Mouse (Mus musculus) midbrain, embryonic 10.5 days (tissue): ENCODE data around the gene Clcn1. TPM values are rescaled to one million over a fixed set of nuclear protein-coding genes. Genes with fewer than 3 reads are reported as not detected.
A peak's percentile ranks its signal among the peaks of the same experiment; 100 is the strongest.

Experiments
- DNase-seq: peaks from one replicate; pipeline ENCODE4 v3.0.0-alpha.2; 2017; ENCODE audit warnings: low spot score
- H3K27ac ChIP-seq: fragments of 300-500 bp; sonication (generic); replicated peaks from 2 replicates; pipeline ENCODE4 v1.5.1; 2016; ENCODE audit warnings: mild to moderate bottlenecking
- H3K27me3 ChIP-seq: fragments of 300-500 bp; sonication (generic); 2 replicates; pipeline ENCODE4 v1.6.1; 2016; ENCODE audit warnings: low read depth, mild to moderate bottlenecking; ENCODE audit not compliant: poor library complexity, severe bottlenecking
- H3K36me3 ChIP-seq: fragments of 300-500 bp; sonication (generic); 2 replicates; pipeline ENCODE4 v1.6.1; 2016; ENCODE audit warnings: mild to moderate bottlenecking, moderate library complexity
- H3K4me1 ChIP-seq: fragments of 300-500 bp; sonication (generic); 2 replicates; pipeline ENCODE4 v1.6.1; 2016
- H3K4me3 ChIP-seq: fragments of 300-500 bp; sonication (generic); 2 replicates; pipeline ENCODE4 v1.5.1; 2016; ENCODE audit warnings: mild to moderate bottlenecking, moderate library complexity
- H3K9me3 ChIP-seq: fragments of 300-500 bp; sonication (generic); replicated peaks from 2 replicates; pipeline ENCODE4 v1.6.1; 2016; ENCODE audit warnings: mild to moderate bottlenecking
- WGBS: fragments of 180-500 bp; shearing (Covaris S2); methylation state at CpG from one replicate; pipeline ENCODE4 v1.1.7; 2016; 5-methylcytosine and 5-hydroxymethylcytosine counted together
- polyA plus RNA-seq: library from polyadenylated mRNA; unstranded; fragments of >200 nt; fragmentation: Nextera tagmentation; extraction: Ambion mirVana; gene quantifications from 2 replicates; pipeline ENCODE4 v1.2.1, GENCODE M21; 2016

Clcn1 gene
- polyA plus RNA-seq, 1 experiment from 2014 or later = 1.7 TPM

DNA sequence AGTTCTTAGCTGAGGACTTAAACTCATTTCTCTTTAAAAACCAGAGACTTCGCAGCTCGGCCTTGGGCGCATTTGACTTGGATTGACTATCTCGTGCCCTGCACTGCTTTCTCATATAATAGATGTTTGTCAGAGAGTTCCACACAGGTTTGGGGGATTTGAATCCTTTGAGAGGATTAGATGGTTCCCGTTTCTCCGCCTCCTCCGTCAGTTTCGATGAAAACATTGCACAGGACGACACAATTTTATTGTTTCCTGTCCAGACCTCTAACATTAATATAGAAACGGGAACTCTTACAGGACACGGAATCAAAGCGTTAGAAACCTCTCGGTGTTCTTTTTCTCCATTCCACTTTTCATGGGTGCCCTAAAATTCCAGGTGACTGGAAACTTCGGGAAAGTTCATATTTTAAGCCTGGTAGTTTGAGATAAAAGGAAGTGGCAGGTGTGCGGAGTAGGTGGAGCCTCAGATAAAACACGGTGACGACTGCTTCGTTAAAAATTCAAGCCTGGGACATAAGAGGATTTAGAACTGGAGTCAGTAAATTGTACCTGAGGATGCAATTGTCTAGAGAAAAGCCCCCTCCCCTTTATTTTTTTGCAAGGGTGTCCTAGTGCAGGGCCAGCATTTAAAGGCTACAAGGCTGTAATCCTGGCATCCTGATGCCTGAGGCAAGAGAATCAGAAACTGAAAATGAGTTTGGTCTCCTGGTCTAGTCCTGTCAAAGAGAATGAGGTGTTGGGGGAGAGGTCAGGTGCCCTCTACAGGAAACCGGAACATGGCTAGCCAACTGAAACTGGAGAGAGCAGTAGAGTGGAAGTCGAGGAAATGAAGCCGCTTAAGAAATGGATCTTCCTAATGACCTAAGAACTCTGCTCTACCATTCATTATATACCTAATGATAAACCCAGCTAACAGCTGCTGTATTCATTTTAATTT is 20.8 kb upstream of the Clcn1 start:
- under 1% methylated on average over 21 of the region's 21 CpGs for WGBS
- no peak for DNase-seq
- Histone ChIP-seq H3K36me3 (peaks cover 36% of the 10 kb centered on the region), H3K4me3 (peak overlapping the region; percentile 85), H3K27me3 (peaks cover 24% of the 10 kb centered on the region), H3K4me1 (peaks cover 15% of the 10 kb centered on the region), H3K27ac (peak overlapping the region; percentile 98), H3K9me3 (no peaks in the 10 kb centered on the region)

DNA sequence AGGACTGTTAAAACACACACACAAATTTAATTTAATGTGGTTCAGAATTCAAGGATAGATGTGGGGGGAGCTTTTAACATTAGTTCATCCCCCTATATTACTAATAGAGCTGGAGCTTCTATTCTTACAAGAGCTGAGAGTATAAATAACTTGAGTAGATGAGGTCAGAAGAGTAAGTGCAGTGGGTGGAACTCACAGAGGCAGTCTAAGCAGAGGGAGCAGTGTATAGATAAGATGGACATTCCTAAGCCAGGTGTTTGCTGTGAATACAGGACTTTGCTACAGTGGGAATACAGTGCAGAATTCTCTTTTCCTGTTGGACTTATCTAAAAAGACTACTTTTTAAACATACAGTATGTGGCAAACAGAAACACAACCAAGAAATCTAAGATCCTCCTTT is 15.7 kb upstream of the Clcn1 start:
- H3K27me3 ChIP-seq = no peaks in the 10 kb centered on the region
- no peak overlapping the region for H3K4me3 ChIP-seq
- peaks cover 11% of the 10 kb centered on the region for H3K4me1 ChIP-seq
- no peaks in the 10 kb centered on the region for H3K9me3 ChIP-seq
- DNase-seq = no peak
- H3K36me3 ChIP-seq = peaks cover 88% of the 10 kb centered on the region
- H3K27ac ChIP-seq = no peak overlapping the region

DNA sequence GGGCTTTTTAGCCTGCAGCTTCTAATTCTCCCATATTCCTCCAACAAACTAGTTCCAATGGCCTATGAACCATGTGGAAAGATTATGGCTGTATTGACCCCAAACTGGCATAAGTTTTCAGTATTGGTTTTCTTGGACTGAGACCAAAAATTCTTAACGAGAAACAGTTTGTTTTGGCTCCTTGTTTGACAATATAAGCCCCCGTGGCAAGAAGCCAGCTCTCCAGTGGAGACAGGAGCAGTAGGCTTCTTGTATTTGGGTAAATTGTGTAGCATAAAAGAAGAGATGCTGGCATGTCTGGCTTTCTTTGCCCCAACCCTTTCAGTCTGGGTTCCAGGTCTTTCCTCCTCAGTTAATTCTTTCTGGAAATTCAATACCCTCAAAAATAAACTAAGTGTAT is 10.3 kb upstream of the Clcn1 start:
- Histone ChIP-seq H3K4me3 (no peak overlapping the region), H3K27me3 (no peaks in the 10 kb centered on the region), H3K27ac (no peak overlapping the region), H3K9me3 (no peaks in the 10 kb centered on the region), H3K4me1 (no peaks in the 10 kb centered on the region), H3K36me3 (peaks cover 100% of the 10 kb centered on the region)
- WGBS = 92% methylated on average over 2 of the region's 2 CpGs
- no peak for DNase-seq

DNA sequence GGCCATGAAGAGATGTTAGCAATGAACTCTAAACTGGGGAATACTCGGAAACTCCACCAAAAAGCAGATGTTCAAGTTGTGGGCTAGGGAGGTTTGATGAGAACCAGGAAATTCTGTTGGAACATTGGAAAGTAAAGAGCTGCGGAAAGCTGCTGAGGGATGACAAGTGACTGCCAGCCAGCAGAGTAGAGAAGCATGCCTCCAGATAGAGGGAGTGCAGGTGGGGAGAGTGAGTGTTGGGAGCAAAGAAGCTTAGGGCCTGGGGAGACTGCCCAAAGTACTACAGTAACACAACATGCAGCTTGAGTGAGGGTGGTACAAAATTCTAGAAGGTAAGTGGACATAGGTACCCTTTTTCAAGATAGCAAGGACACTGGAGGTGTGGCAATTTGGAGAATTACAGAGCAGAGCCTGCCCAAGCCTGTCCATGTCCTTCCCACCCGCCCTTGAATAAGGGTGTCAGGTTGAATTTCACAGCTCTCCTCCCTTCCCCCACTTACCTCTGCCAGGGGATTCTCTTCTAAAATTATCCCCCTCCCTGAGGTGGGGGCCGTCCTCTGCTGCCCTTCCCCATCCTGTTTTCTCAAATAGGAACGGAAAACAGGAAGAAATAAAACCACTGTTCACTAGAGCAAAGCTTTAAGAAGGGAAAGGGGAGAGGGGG is 3.5 kb upstream of the Clcn1 start:
- H3K27ac ChIP-seq = no peak overlapping the region
- no peaks in the 10 kb centered on the region for H3K9me3 ChIP-seq
- WGBS = 75% methylated on average over 5 of the region's 5 CpGs
- H3K27me3 ChIP-seq = no peaks in the 10 kb centered on the region
- no peak overlapping the region for H3K4me3 ChIP-seq
- DNase-seq = no peak
- peaks cover 96% of the 10 kb centered on the region for H3K36me3 ChIP-seq
- H3K4me1 ChIP-seq = no peaks in the 10 kb centered on the region

DNA sequence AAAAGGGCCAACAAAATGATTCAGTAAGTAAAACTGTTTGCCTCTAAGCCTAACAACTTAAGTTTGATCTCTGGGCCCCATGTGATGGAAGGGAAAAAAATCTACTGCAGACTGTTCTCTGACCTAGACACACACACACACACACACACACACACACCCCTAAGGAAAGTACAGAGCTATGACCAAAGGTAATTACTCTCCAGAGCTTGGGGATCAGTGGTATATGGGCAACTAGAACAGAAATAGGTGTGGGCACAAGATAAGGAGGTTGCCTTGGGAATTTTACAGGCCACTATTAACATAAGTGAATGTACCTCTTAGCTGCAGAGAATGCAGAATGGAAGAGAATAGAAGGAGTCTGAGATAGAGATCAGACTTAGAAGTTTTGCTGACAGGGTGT is 1.1 kb downstream of the Clcn1 start:
- Histone ChIP-seq H3K9me3 (no peaks in the 10 kb centered on the region), H3K27me3 (no peaks in the 10 kb centered on the region), H3K36me3 (peaks cover 79% of the 10 kb centered on the region), H3K4me3 (no peak overlapping the region), H3K4me1 (no peaks in the 10 kb centered on the region), H3K27ac (no peak overlapping the region)
- no peak for DNase-seq

DNA sequence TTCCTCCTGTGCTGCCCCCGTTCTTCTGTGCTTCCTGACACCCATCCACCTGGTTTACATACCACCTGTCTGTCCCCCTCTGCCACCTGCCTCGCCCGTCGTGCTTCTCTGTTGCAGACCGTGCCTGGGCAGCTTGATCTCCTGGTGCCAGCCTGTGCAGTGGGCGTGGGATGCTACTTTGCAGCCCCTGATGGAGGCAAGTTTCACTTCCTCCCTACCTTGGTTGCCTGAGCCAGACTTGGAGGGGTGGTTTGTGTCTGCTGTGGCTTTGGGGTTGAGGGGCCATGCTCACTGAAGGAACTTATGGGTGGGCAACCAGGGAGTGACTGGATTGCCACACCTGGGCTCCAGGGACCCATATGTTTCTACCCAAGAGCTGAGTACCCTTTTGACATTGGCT is 6.8 kb downstream of the Clcn1 start:
- H3K36me3 ChIP-seq = peaks cover 86% of the 10 kb centered on the region
- no peaks in the 10 kb centered on the region for H3K4me1 ChIP-seq
- H3K27ac ChIP-seq = no peak overlapping the region
- no peak for DNase-seq
- no peaks in the 10 kb centered on the region for H3K27me3 ChIP-seq
- no peak overlapping the region for H3K4me3 ChIP-seq
- 93% methylated on average over 6 of the region's 6 CpGs for WGBS
- no peaks in the 10 kb centered on the region for H3K9me3 ChIP-seq

DNA sequence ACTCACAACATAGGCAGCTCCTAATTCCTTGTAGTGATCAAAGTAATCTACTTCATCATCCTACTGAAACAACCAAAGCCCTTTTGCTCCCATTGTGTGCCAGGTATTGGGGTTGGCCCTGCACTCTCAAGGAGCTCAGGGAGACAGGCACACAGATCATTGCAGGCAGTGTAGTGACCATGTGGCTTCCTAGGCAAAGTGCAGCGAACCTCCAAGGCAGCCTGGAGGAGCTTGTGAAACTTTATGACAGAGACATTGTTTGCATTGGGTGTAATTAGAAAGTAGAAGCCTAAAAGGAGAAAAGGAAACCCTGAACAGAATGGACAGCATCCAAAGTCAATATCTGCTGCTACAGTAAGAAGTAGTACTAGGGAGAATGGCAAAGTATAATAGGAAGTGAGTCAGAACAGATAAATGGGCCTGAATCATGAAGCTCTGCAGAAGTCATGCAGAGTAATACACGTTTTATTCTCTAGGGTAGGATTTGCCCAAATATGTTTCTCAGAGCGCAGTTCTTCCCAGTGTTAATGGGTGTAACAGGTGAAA is 9.1 kb downstream of the Clcn1 start:
- Histone ChIP-seq H3K36me3 (peaks cover 100% of the 10 kb centered on the region), H3K4me3 (no peak overlapping the region), H3K4me1 (no peaks in the 10 kb centered on the region), H3K27ac (no peak overlapping the region), H3K27me3 (no peaks in the 10 kb centered on the region), H3K9me3 (no peaks in the 10 kb centered on the region)
- 79% methylated on average over 3 of the region's 3 CpGs for WGBS
- DNase-seq = no peak

DNA sequence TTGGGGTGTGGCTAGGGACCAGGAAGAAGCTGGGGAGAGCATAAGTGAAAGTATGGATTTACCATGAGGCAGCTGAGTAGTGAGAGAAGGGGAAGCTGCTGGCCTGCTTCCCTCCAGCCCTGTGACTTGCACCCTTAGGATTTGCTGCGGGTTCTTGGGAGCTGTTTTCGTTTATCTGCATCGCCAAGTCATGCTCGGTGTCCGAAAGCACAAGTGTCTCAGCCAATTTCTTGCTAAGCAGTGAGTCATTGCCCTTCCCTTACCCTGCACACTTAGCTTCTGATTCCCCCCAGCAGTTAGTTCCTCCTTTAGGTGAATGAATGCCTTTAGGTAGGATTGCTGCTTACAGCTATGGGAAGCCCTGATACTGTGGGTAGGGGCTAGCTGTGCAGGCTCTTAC is 12.9 kb downstream of the Clcn1 start:
- no peak for DNase-seq
- peaks cover 88% of the 10 kb centered on the region for H3K36me3 ChIP-seq
- no peaks in the 10 kb centered on the region for H3K27me3 ChIP-seq
- H3K9me3 ChIP-seq = no peaks in the 10 kb centered on the region
- no peak overlapping the region for H3K4me3 ChIP-seq
- no peak overlapping the region for H3K27ac ChIP-seq
- 93% methylated on average over 5 of the region's 5 CpGs for WGBS
- H3K4me1 ChIP-seq = no peaks in the 10 kb centered on the region

DNA sequence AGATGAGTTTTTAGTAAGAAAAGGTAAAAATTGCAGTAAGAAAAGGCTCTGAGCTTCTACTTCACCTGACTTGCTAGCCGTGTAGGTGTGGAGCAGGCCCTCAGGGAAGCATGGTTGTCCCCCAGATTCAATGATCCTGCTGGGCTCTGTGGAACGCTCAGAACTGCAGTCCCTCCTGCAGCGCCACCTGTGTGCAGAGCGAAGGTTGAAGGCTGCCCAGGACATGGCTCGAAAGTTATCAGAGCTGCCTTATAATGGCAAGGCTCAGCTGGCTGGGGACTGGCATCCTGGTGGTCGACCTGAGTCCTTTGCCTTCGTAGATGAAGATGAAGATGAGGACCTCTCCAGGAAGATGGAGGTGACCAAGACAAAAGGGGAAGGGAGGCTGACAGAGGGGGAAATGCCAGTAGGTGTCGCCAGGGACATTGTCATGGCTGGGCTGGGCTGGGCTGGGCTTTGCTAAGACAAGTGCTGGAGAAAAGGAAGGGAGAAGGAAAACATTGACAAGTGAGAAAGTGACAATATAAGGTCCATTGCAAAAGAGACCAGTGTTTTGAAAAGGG is 23.4 kb downstream of the Clcn1 start:
- no peak overlapping the region for H3K4me3 ChIP-seq
- 46% methylated on average over 8 of the region's 8 CpGs for WGBS
- H3K27ac ChIP-seq = no peak overlapping the region
- DNase-seq = no peak
- H3K9me3 ChIP-seq = no peaks in the 10 kb centered on the region
- peaks cover 99% of the 10 kb centered on the region for H3K36me3 ChIP-seq
- H3K4me1 ChIP-seq = no peaks in the 10 kb centered on the region
- H3K27me3 ChIP-seq = no peaks in the 10 kb centered on the region

DNA sequence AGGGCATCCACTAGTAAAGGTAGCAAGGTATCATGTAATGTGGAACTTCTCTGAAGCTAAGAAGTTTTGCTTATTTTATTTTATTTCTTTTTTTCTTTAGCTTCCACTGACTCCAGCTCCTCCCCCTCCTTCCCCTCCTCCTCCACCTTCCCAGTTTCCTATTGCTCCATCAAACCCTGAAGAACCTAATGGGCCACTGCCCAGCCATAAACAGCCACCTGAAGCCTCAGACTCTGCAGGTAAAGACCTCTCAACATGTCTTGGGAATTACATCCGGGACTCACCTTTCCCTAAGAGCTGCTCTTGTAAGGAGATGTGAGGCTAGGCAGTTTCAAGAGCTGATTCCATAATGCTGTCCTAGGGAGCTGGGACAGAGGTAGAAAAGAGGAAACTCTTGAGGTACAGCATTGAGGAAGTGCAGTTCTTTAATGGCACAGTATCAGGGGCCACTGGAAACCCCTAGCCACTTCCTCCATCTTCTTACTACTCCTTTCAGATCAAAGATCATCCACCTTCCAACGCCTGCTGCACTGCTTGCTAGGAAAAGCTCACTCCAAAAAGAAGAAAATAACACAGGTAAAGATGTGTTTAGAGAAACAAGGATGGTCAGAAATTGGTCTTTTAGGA is 24.1 kb downstream of the Clcn1 start:
- H3K9me3 ChIP-seq = no peaks in the 10 kb centered on the region
- no peak overlapping the region for H3K27ac ChIP-seq
- peaks cover 95% of the 10 kb centered on the region for H3K36me3 ChIP-seq
- no peak overlapping the region for H3K4me3 ChIP-seq
- no peak for DNase-seq
- no peaks in the 10 kb centered on the region for H3K27me3 ChIP-seq
- no peaks in the 10 kb centered on the region for H3K4me1 ChIP-seq
- 94% methylated on average over 2 of the region's 2 CpGs for WGBS

DNA sequence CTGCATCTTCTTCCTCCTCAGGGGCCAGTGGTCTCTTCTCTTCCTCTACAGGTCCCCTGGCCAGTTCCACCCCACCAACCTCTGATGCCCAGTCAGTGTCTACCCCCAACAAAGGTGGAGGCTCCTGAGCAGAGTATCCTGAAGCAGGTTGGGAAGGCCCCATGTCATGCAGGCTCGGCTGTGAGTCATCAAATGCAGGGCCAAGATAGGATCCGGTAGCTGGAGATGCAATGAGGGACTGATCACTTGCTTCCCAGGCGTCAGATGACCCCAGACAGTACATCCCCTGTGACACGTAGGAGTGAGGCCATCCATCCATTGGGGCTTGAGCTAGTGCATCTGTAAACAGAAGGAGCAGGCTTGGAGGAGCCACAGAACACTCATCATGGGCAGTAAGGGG is 31.8 kb downstream of the Clcn1 start:
- peaks cover 13% of the 10 kb centered on the region for H3K4me1 ChIP-seq
- peaks cover 64% of the 10 kb centered on the region for H3K36me3 ChIP-seq
- no peaks in the 10 kb centered on the region for H3K9me3 ChIP-seq
- no peak overlapping the region for H3K4me3 ChIP-seq
- H3K27ac ChIP-seq = no peak overlapping the region
- WGBS = 88% methylated on average over 4 of the region's 4 CpGs
- peaks cover 26% of the 10 kb centered on the region for H3K27me3 ChIP-seq
- no peak for DNase-seq

DNA sequence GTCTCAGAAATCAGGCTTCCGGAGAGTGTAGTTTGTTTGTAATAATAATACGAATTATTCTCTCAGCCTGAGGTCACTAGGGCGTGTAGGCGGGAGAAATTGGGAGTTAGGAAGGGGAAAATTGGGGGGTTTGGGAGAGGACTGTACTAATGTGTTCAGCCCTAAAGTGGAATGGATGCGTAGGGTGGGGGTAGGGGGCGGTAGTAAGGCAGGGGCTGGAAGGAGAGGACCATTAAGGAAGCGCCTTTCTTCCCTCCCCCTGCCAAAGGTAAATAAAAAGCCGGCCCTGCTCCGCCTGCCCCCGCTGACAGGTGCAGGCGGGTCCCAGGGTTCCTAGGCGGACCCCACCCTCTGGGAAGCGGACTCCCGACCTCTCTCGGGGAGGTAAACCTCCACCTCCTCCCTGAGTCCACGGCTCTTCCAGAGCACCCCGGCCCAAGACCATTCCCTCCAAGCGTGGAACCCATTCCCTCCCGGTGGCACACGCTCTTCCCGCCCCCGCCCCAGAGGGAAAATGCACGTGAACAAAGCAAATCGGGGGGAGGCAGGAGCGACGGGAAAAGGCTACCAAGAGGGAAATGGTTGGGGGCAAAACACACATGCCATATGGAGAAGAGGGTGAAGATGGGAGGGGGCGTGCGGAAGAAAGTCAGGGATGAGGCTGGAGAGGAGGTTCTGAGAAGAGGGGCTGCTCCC is 37.0 kb downstream of the Clcn1 start:
- DNase-seq = peak; percentile 24
- peaks cover 17% of the 10 kb centered on the region for H3K36me3 ChIP-seq
- peak overlapping the region; percentile 80 for H3K4me3 ChIP-seq
- H3K27ac ChIP-seq = peak overlapping the region; percentile 93
- no peaks in the 10 kb centered on the region for H3K9me3 ChIP-seq
- peaks cover 49% of the 10 kb centered on the region for H3K4me1 ChIP-seq
- WGBS = 1% methylated on average over 28 of the region's 28 CpGs
- peaks cover 55% of the 10 kb centered on the region for H3K27me3 ChIP-seq
